Mouse (Mus musculus) liver, adult 2 months (tissue): ENCODE measurements around the gene Klrb1b.
"Not testable (repeated sequence)": the region's sequence is repeated elsewhere in the genome, so short reads cannot be mapped to it uniquely, and the experiment has no call there.

Experiments
- CTCF ChIP-seq: fragments of 200-500 bp; IDR thresholded peaks from 2 replicates; pipeline ENCODE4 v1.5.1; 2011; ENCODE audit warnings: low read depth, low read length, control low read depth
- POLR2A ChIP-seq: fragments of 200-500 bp; IDR thresholded peaks from 2 replicates; pipeline ENCODE4 v1.6.1; 2011; ENCODE audit warnings: low read length, control low read depth; ENCODE audit not compliant: insufficient read depth; ENCODE audit errors: extremely low read depth

- TF ChIP-seq CTCF, POLR2A: not testable (repeated sequence)
Observed at GRCm38 (mm10) chr6:128798772-128799143, 27.4 kb downstream of the Klrb1b start.
